Mouse (Mus musculus) adipocyte (in vitro differentiated cells): ENCODE measurements around the gene Lamtor2.
"Not testable (repeated sequence)": the region's sequence is repeated elsewhere in the genome, so short reads cannot be mapped to it uniquely, and the experiment has no call there.

Experiments
- DNase-seq: peaks from one replicate; pipeline ENCODE4 v3.0.0-alpha.2; 2016; ENCODE audit warnings: low spot score

The Lamtor2 gene

DNA sequence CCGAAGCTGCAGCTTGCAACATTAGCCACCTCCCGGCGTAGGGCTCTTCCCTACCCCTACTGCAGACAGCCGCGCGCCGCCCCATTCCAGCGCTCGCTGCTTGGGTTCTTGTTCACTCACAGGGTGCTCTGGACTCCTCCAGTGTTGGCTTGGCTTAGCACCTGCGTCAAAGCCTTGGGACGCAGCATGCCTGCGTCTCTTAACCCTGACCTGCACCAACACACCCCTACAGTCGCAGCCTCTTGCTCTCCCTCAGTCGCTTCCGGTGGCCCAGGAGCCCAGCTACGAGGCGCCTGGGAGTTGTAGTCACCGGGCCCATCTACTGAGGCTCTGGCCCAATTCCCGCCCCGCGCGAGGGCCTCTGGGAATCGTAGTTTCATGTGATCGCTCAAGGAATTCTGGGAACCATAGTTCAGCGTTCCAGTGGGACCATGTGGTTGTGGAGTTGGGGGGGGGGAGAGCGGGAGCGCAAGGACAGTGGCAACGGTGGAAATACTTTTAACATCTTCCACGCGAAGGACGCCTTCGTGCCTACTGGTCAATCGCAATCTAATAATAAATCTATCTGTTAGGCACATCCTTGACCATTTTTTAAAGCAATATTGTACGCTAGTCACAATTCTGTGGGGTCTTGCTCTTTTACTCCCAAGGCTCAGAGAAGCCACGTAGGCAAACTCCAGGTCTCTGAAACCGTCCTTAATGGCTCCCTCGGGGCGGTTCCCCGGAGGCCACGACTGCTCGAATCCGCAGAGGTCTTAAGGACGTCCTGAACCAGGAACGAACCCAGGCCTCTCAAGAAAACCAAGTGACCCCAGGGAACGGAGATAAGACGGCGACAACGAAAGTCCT is at the start of gene Lamtor2:
TSS of gene Lamtor2 (minus strand) at position 399 of the 849 bp plus-strand sequence.
- DNase-seq: peak; percentile 99

DNA sequence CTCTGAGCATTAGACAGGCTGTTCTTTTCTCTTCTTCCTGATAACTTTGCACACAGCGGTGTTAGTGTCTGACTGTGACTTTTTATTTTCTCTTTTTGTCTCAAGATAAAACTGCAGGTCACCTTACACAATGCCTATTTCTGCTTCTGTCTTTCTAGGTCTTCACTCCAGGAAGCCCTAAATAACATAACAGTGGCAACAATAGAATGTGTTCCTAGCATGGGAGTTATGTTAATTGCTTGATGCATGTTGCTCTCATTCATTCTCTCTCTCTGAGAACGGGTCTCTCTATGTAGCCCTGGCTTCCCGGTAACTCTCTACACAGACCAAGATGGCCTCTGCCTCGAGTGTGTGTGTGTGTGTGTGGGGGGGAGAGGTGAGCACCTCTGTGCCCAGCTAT is 49.6 kb upstream of the Lamtor2 start:
- no peak for DNase-seq

DNA sequence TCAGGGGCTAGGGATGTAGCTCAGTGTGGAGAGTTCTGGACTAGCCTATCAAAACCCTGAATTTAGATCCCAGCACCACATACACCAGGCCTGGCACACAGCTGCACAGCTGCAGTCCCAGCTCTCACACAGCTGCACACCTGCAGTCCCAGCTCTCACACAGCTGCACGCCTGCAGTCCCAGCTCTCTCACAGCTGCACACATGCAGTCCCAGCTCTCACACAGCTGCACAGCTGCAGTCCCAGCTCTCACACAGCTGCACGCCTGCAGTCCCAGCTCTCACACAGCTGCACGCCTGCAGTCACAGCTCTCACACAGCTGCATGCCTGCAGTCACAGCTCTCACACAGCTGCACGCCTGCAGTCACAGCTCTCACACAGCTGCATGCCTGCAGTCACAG is 43.7 kb upstream of the Lamtor2 start:
- DNase-seq: not testable (repeated sequence)

DNA sequence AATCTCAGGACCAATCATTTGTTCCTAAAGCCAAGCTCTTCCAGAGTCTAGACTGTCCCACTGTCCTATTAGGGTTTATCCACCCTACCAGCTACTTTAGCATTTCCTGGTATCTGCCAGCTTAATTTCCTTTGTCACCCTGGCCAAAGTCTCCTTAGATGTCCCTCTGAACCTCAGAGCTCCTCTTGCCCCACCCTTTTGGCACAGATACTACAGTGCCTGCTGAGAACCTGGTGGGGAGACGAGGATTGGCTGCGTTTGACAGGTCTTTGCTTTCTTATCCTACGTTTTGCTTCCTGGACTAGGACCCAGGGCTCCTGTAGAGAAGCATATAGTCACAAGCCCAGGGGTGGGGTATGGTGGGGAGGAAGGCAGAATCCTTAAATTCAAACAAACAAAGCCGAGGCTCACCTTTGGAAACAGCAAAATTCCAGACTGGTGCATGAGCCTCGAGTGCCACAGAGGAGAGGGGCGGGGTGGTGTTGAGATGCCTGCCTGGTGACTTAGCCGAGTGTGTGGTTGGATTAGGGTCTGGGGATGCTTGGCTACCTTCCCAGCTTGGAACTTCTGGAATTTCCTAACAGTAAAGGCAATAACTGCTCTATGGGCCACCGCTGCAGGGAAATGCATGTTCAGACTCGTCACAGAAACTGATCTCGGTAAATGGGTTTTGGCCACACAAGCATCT is 41.2 kb upstream of the Lamtor2 start:
- no peak for DNase-seq

DNA sequence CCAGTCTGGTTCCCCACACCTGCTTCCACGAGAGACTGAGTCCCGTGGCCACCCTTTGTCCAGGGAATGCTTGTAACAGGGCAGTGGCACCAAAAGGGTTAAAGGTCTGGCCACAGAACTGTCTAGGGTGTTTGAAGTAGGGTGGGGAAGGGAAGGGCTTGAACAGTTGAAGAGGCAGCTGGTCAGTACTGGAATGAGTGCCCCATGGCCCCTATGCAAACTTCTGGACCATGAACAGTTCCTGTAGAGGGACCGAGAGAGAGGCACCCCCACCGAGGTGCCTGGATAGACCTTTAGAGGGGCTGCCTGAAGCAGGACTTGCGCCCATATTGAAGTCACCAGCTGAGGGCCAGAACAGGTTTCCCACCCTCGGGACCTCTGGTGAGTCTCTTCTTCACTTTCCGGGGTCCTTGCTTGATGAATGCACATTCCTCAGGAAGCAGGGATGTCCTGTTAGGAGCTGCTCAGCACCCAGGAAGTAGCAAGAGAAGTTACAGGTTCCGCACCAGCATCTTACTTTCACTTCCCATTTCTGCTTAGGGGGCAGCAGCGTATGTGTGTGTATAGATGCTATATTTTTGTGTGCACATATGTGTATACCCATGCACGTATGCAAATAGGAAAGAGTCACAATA is 40.2 kb upstream of the Lamtor2 start:
- DNase-seq: no peak

DNA sequence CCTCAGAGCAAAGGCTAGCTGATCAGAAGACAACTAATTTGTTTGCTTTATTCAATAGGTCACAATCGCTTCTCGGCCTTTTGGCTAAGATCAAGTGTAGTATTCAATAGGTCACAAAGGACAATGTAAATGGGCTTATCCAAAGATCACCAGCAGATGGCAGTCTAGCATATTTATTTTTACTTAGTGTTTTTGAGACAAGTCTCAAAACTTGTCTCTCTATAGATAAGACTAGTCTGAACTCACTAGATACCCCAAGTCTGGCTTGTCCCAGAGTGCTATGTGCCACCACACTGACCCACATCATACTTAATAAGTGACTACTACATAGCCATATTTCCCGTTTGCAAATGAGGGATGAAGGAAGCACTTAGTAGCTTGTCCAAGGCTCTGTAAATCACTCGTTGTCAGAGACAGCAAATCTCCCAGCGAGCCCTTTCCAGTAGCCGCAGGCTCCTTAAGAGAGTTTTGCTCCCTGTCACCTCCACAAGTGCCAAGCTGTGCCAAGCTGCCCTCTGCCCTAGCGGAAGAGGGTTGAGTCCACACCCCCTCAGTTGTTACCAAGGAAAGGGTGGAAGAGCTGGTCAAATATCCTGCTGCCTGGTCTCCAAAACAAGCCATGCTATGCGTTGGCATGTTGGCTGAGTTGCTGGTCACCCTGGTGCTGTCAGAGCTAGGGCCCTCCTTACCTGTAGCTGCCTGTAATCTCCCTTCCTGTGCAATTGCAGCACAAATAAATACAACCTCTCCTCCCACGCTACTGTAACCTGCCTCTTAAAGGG is 39.3 kb upstream of the Lamtor2 start:
- peak; percentile 85 for DNase-seq

DNA sequence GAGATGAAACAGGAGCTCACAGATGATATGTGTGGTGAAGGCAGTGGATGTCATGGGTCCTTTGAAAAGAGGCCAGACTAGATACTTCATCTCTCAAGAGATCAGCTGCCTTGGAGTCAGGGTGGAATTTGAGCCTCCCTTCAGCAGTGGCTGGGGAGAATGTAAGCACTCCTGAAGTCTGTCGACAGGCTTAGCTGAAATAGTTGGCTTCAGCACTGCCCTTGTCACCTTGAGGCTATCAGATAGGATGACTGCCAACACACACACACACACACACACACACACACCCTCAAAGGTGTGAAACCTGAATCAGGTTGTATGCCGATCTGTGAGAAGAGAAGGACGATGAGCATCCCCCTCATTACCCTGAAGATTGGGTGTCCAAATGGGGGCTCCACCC is 38.2 kb upstream of the Lamtor2 start:
- DNase-seq: no peak

DNA sequence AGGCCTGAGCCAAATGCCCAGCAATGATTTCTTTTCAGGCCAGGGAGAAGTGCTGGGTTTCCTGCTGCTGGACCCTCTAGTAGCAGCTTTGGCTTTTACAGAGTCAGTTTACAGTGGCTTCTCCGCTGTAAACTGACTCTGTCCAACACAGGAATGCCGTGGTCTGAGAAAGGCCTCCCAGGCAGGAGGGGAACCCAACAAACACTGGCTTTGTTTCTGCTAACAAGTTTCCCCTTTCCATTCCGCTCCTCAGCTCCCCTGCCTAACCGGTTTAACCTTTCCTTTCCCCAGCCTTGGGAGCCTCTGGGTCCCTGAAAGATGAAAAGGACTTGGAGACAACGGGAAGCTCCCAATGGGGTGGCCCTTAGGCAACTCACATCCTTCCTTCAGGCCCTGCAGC is 37.4 kb upstream of the Lamtor2 start:
- DNase-seq: no peak

DNA sequence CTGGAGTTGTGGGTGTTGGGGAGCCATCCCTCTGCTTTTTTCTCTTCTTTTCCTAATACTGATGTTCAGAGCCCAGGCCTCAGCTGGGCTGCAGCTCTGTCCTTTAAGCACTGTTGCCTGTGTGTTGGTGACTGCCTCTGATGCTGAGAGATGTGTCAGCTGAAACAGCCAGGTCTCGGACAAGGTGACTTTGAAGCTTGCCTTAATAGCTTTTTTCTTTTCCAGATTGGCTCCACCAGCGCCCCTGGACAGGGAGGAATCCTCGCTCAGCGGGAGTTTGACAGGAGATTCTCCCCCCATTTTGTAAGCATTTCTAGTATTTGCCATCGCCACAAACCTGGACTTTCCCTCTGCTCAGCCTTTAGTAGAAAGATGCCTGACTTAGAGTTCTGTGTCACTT is 33.8 kb upstream of the Lamtor2 start:
- no peak for DNase-seq

DNA sequence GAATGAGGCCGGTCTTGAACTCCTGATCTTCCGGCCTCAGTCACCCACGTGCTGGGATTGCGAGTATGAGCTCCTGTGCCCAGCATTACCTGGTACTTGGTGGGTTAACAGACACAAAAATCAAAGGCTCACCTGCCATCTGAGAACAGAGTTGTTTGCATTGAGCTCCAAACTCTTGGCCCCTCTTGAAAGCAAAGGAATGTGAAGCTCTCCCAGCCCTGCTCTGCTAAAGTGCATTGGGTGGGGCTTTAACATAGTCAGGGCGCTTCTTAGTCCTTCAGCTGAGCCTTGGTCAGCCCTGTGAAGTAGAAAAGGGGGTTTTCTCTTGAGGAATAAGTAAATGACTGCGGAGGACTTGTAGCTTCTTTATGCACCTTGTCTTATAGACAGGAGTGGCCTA is 32.9 kb upstream of the Lamtor2 start:
- DNase-seq: no peak

DNA sequence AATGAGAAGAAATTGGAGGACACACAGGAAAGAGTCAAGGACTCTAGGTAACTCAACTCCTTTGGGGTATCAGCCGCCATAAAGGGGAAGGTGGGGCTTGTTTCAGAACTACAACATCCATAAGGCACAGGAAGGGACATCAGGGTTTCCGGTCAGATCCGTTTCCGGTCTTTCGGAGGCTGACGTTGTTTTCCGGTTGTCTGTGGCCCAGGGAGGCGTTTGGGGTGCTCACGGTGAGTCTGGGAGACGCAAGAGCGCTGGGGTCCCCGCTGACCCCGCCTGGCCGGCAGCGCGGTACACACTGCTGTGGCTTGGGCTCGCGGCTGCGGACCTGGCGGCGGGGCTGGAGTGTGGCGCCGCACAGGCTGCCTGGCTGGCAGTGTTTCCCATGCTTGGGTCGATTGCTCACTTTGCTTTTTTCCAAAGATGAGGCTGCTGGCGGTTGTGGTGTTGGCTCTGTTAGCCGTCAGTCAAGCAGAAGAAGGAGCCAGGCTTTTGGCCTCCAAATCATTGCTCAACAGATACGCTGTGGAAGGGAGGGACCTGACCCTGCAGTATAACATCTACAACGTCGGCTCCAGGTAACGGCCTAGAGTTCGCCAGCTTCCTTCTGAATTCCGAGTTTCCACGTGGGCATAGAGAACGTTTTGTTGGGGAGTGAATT is 26.7 kb upstream of the Lamtor2 start:
- DNase-seq: peak; percentile 87

DNA sequence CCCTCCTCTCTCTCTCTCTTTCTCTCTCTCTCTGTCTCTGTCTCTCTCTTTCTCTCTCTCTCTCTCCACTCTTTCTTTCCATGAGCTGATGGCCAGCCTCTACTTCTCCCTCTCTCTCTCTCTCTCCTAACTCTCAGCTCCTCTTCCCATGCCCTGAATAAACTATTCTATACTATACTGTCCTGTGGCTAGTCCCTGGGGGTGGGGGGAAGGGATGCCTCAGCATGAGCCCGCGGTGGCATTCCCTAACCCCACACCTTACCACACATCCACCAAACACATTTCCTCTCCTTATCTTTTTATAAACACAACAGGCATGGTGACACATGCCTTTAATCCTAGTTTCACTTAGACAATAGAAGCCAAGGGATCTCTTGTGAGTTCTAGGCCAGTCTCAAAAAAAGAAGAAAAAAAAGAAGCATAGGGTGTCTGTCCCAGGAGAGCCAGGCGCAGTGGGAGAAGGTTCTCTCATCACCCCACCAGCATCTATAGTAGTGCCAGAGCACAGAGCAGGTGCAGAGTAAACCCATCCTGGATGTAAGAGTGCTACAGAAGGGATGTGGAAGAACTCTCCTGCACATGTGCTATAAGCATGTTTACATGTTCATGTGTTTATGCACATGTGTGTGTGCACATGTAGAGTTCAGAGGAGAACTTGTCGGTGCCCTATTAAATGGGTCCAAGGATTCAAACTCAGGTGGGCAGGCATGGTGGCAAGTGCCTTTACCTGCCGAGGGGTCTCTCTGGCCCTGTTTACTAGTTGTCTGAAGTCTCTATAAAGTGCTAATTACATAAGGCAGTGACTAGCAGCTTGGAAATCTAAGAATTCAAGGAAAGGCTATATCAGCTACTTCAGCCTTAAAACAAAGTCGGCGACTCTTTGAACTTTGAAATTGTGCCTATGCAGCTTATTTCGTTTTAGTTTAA is 25.9 kb upstream of the Lamtor2 start:
- no peak for DNase-seq

DNA sequence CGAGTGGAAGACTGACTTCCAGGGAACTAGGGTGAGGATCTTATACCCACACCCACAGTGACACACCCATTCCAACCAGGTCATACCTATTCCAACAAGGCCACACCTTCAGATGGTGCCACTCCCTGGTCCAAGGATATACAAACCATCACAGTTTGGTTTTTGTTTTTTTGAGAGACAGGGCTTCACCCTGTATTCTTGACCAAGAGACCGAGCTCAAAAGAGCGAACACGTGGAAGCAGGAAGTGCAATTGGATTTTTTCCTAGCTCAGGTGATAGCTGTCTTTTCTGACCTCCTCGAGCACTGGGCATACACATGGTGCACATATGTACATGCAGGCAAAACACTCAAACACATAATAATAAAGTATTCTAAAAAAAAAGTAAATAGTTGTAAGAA is 25.0 kb upstream of the Lamtor2 start:
- not testable (repeated sequence) for DNase-seq

DNA sequence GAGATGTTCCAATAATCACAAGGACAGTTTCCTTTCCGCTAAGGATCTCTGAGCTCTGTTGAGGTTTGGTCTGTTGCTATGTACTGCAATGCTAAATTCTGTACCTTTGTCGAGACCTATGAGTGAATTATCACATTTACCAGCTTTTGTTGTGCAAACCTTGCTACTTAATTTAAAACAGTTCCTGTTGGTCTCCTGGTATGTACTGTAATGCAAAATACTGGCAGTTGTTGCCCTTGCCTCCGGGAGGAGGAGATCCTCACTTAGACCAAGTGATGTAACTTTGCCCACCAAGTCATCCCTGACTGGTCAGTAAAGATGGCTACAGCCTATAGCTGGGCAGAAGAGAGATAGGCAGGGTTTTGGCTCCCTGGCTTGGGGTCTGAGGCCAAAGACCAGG is 22.7 kb upstream of the Lamtor2 start, which contains the start of gene Ssr2:
TSS of gene Ssr2 (plus strand) at position 337 of the 400 bp plus-strand sequence.
- DNase-seq: no peak

DNA sequence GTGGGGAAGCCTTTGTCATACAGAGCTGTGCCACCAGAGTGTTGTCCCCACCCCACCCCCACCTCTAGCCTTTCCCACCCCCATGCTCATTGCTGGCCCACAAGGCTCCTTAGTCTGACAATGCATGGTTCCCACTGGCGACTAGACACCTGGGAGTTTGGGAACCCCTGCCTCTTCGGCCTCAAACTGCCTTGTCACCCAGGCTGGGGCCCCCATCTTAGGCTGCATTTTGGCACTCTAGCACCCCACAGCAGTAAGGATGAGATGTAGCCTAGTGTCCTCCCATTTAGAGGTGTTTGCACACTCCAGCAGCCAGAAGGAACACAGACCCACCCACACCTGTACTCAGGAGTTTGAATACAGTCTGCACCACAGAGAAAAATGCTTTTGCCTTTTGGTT is 20.9 kb upstream of the Lamtor2 start:
- no peak for DNase-seq

DNA sequence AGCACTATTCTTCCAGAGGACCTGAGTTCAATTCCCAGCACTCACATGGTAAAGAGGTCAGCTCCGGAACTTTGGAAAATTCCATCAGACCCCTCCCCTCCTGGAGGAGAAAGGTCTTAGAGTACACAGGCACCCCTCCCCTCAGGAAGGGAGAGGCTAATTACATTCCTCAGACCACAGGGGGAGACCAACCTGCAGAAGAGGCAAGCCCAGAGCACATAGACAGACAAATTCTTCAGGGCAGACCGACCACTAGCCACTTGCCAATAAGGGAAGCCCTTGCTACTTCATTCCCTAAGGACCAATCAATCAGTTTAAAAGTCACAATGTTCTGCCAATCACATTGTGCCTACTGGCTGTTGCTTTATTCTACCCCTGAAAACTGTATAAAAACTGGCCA is 20.0 kb upstream of the Lamtor2 start:
- no peak for DNase-seq

DNA sequence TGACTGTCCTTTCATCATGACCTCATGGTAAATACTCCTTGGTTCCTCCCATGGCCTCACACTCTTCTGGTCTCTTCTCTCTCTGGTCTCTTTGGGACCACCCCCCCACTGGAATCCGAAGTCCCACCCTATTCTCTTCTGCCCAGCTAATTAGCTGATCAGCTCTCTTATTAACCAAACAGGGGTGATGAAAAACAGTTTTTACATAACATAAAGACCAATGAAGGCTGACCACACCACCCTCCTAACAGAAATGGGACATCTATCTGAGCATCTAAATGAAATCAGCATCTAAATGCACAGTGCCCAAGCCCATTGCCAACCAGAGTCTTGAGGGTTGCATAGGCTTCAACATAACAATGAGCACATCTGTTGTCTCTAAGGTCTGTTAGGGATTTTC is 19.0 kb upstream of the Lamtor2 start:
- DNase-seq: no peak

DNA sequence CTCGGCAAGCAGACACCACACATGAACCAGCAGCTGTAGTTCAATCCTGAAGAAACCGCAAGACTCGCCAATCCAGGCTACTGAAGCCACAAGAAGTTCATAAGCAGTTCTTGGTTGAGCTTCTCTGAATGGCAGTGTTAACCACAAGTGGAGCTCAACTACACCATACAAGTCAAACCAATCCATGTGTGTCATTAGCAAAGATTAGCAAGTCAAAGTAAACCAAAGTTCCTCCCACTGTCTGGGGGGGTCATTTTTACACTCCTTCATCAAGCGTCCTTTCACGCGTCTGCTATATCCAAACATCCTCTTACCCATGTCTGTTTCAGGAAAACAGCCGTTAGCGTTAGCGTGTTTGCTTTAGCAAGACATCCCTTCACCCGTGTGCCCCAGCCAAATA is 17.5 kb upstream of the Lamtor2 start:
- DNase-seq: no peak

DNA sequence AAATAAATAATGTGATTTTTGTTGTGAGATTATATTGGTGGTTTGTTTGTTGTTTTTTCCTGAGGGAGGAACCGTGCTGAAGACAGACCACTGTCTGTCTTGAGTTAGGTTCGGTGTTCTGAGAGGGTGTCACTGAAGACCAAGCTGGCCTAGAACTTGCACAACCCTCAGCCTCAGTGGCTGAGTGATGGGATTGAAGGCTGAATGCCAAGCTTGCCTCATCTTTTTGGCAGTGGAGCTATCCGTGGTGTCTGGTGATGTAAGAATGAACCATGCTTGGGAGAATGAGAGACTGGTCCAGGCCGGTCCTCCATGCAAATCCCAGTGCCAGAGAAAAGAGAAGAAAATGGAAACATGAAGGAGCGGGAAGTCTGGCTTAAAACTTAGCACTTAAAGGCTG is 16.8 kb upstream of the Lamtor2 start:
- DNase-seq: peak; percentile 69

DNA sequence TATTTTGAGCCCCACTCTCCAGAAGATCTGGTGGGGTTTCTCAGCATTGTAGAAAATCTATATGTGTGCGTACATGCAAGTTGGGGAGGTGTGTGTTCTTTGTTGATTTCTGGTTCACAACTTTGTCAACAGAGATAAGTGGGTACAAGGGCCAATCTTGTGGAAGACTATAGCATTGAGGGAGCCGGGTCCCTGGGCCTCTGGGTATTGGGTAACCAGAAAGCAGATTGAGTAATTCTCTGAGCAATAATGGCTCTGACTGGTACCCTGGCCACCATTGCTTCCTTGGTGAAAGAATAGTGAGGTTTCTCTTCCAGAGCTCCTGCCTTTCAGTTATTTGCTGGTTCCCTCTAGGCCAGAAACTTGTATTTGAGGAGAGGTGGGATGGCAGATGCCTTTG is 16.2 kb upstream of the Lamtor2 start:
- no peak for DNase-seq

DNA sequence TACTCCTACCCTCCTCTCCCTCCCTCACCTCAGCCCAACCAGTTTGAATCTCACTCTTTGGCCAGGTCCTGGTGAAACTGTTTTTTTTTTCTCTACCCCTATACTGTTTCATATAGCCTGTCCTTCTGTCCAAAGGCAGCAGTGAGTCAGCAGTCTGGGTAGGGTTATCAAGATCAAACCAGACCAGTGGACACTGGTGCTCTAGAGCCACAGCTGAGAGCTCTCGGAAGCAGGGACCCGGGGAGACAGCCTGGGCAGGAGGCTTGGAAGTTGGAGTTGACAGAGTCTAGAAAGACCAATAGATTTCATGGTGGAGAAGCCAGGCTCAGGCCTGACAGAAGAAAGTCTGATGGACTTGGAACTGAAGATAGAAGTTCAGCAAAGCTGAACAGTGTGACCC is 15.7 kb upstream of the Lamtor2 start:
- DNase-seq: no peak
